Comparison of ENCODE assay signal across 19 mouse cellular contexts in genomic region chr11:33882731-33883328, GRCm38 (mm10).
DNase-seq lines count a peak whose midpoint lies in the region; ATAC-seq and TF ChIP-seq lines count a peak whose summit lies in the region.
"Had no signal": no experiment of that assay in that cellular context is flagged by ENCODE, and none has a peak within 500 bp of the region (broad histone marks: within the 10 kb centered on the region; RNA-seq: fewer than 3 reads in every experiment).

No protein-coding gene starts in this region.

- intact Hi-C loops in left cerebral cortex, postnatal 36 days (cut with DNase I), result no loop called here

- no peak overlapping the region for H3K27ac ChIP-seq in heart, embryonic 12.5 days (ENCODE audit: poor library complexity, severe bottlenecking)
- peak overlapping the region; percentile 9; the same call in 1 of the 2 replicates for H3K27ac ChIP-seq in bone marrow macrophage, adult 2 months (ENCODE audit: insufficient read depth, low read depth, low read length)
- H3K27ac ChIP-seq: forebrain, embryonic 12.5 days; hindbrain, postnatal 0 days; liver, embryonic 15.5 days had no signal

- H3K4me1 ChIP-seq in heart, embryonic 12.5 days (replicated peaks), result no peaks in the 10 kb centered on the region
- peaks cover 7% of the 10 kb centered on the region for H3K4me1 ChIP-seq in bone marrow macrophage, adult 2 months (ENCODE audit: control insufficient read depth, insufficient read depth, low read length)
- H3K4me1 ChIP-seq: forebrain, embryonic 12.5 days; liver, embryonic 15.5 days had no signal

- peak; percentile 84 for DNase-seq in heart, adult 11 months
- DNase-seq in 416B (ENCODE audit: low read depth), result peak; percentile 38
- DNase-seq in skeletal muscle tissue, adult 2 months (ENCODE audit: low read depth, low spot score), result peak; percentile 33
- DNase-seq in left cerebral cortex, postnatal 36 days (ENCODE audit: low spot score in 2 of 2), result no peak
- DNase-seq: cerebellum, adult 11-12 months; cerebellum, postnatal 14 days; embryo, embryonic 11 days; kidney, adult 11 months; retina, postnatal 1 day; thymus, adult 18-20 months had no signal

- no peaks in the 10 kb centered on the region for H3K36me3 ChIP-seq in heart, embryonic 12.5 days
- H3K36me3 ChIP-seq: forebrain, embryonic 12.5 days; G1E; liver, embryonic 15.5 days had no signal

- no peaks in the 10 kb centered on the region for H3K9me3 ChIP-seq in heart, embryonic 12.5 days (replicated peaks)
- H3K9me3 ChIP-seq: forebrain, embryonic 12.5 days; liver, embryonic 15.5 days had no signal

- no peak for TF ChIP-seq POLR2A in bone marrow macrophage, adult 2 months (IDR thresholded peaks at IDR 0.05; ENCODE audit: borderline replicate concordance, low read depth, low read length)

- no peak overlapping the region for H3K4me2 ChIP-seq in heart, embryonic 12.5 days
- H3K4me2 ChIP-seq: forebrain, embryonic 12.5 days; liver, embryonic 15.5 days had no signal

- TF ChIP-seq CTCF in bone marrow macrophage, adult 2 months (IDR thresholded peaks at IDR 0.05; ENCODE audit: low read depth, low read length), result no peak

- no peaks in the 10 kb centered on the region for H3K27me3 ChIP-seq in heart, embryonic 12.5 days (replicated peaks)
- H3K27me3 ChIP-seq: forebrain, embryonic 12.5 days; liver, embryonic 15.5 days had no signal

- WGBS in heart, embryonic 12.5 days, result 59% methylated on average over 5 of the region's 5 CpGs

- H3K9ac ChIP-seq in heart, embryonic 12.5 days, result no peak overlapping the region
- H3K9ac ChIP-seq: forebrain, embryonic 12.5 days; liver, embryonic 15.5 days had no signal

- no peak overlapping the region for H3K4me3 ChIP-seq in heart, embryonic 12.5 days
- no peak overlapping the region for H3K4me3 ChIP-seq in bone marrow macrophage, adult 2 months (ENCODE audit: insufficient read depth, low read length)
- H3K4me3 ChIP-seq: forebrain, embryonic 12.5 days; liver, embryonic 15.5 days had no signal

- no peak for ATAC-seq in heart, embryonic 12.5 days (ENCODE audit: insufficient number of reproducible peaks, low FRiP score)
- no peak for ATAC-seq in erythroid progenitor cell, adult 5-6 weeks (replicated peaks; ENCODE audit: low FRiP score, poor library complexity, severe bottlenecking)
- ATAC-seq: CD4-positive, CD25-positive, alpha-beta regulatory T cell, adult 4 months; hindbrain, postnatal 0 days; midbrain, embryonic 16.5 days had no signal

Comparison
In these comparisons a context has a peak if more than half of its experiments do, and no peak if none do; other contexts are left out.
1. DNase-seq: peak in heart, adult 11 months (single experiment), 416B (single experiment) and skeletal muscle tissue, adult 2 months (single experiment); none in left cerebral cortex, postnatal 36 days (0 of 2).